Mouse (Mus musculus): Measurements from ENCODE around the gene Akap14.

DNA sequence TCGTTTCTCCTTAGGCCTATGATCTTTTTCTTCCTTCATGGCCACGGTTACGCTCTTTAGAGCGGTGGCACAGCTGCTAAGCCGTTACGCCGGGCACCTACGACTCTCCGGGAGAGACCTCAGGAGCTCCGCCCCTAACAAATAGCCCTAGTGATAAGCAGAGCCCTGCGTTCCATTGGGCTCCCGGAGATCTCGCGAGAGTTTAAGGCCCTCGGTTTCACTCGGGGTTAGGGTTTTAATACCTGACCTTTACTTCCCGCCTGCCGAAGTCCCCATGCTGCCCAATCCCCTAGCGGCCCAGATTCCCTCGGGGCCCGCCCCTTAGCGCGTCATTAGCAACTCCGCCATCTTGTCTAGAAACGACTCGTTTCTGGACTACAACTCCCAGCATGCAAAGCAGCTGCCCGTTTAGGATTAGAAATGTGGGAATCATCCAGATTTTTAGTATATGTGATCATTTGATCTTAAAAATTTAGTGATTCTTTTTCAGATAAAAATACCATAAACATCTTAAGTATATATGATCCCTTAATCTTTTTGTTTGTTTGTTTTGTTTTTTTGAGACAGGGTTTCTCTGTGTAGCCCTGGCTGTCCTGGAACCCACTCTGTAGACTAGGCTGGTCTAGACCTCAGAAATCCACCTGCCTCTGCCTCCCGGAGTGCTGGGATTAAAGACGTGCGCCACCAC is 58.3 kb downstream of the Akap14 start, which contains the start of gene Upf3b:
- TF ChIP-seq CTCF (IDR thresholded peaks at IDR 0.05; ENCODE audit: low read depth, low read length), result no peak
- no peak for TF ChIP-seq POLR2A (IDR thresholded peaks at IDR 0.05; ENCODE audit: borderline replicate concordance, low read depth, low read length)
